Mouse (Mus musculus): ENCODE results near the gene Ap3d1. TPM values are rescaled to one million over a fixed set of nuclear protein-coding genes. Genes with fewer than 3 reads are reported as not detected.
A peak's percentile ranks its signal among the peaks of the same experiment; 100 is the strongest.

Gene Ap3d1
- polyA plus RNA-seq, 1 experiment from 2014 or later = 57.6 TPM

DNA sequence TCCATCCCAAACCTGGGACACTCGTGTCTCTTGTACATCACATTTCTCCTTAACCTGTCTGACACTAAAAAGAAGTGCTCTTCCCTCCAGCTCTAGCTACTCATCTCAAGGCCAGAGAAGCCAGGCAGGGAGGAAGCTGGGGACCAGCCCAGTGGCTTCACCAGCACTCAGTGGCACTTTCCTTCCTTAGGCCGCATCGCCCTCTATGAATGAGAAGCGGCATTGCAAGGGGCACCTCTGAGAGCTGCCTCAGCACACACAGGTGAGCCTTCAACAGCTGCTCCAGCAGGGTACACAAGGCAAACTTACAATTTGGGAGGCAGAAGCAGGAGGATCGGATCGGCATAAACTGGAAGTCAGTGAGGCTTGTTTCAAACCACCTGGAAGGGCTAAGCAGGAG is 57.9 kb downstream of the Ap3d1 start:
- Histone ChIP-seq H3K36me3 (replicated peaks; ENCODE audit: control insufficient read depth, insufficient read depth, low read depth, low read length) (peaks cover 2% of the 10 kb centered on the region), H3K9ac (replicated peaks; ENCODE audit: low read length) (no peak overlapping the region), H3K4me2 (ENCODE audit: low read depth, low read length) (no peak overlapping the region), H3K4me1 (ENCODE audit: control insufficient read depth, insufficient read depth, low read length) (no peaks in the 10 kb centered on the region; the same call in 1 of the 2 replicates), H3K4me3 (ENCODE audit: low read depth, low read length) (no peak overlapping the region), H3K9me3 (replicated peaks; ENCODE audit: control insufficient read depth, low read length) (no peaks in the 10 kb centered on the region), H3K27me3 (ENCODE audit: control insufficient read depth, insufficient read depth, low read length) (no peaks in the 10 kb centered on the region), H3K27ac (replicated peaks; ENCODE audit: low read depth, low read length) (no peak overlapping the region)
- DNase-seq (ENCODE audit: low spot score) (peak; percentile 60), ATAC-seq (replicated peaks; ENCODE audit: insufficient number of reproducible peaks, low FRiP score, low TSS enrichment, low read depth) (no peak)
- WGBS = 58% methylated on average over 6 of the region's 6 CpGs

DNA sequence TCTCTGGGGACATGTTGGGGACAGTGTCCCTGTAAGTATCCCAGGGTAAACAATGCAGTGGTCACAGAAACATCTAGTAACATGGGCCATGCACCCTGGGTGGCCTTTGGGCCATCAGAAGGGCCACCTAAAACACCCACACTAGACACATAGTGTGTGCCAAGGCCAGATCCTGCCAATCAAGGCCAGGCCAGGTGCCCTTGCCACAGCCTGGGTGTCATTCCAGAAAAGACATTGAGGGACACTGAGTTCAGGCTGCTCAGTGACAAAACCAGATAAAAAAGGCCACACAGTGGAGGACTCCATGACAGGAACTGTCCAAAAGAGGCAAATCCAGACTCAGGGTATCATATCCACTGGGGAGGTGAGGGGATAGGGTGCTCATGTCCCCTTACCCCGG is 58.4 kb downstream of the Ap3d1 start:
- H3K9me3 ChIP-seq (replicated peaks; ENCODE audit: control insufficient read depth, low read length) = no peaks in the 10 kb centered on the region
- ATAC-seq (replicated peaks; ENCODE audit: insufficient number of reproducible peaks, low FRiP score, low TSS enrichment, low read depth) (no peak), DNase-seq (ENCODE audit: low spot score) (no peak)
- H3K4me3 ChIP-seq (ENCODE audit: low read depth, low read length) = no peak overlapping the region
- H3K9ac ChIP-seq (replicated peaks; ENCODE audit: low read length) = no peak overlapping the region
- WGBS = 82% methylated on average over 1 of the region's 1 CpGs
- H3K36me3 ChIP-seq (replicated peaks; ENCODE audit: control insufficient read depth, insufficient read depth, low read depth, low read length) = peaks cover under 1% of the 10 kb centered on the region
- peaks cover under 1% of the 10 kb centered on the region; the same call in 1 of the 2 replicates for H3K4me1 ChIP-seq (ENCODE audit: control insufficient read depth, insufficient read depth, low read length)
- H3K27ac ChIP-seq (replicated peaks; ENCODE audit: low read depth, low read length) = no peak overlapping the region
- H3K27me3 ChIP-seq (ENCODE audit: control insufficient read depth, insufficient read depth, low read length) = no peaks in the 10 kb centered on the region
- no peak overlapping the region for H3K4me2 ChIP-seq (ENCODE audit: low read depth, low read length)

DNA sequence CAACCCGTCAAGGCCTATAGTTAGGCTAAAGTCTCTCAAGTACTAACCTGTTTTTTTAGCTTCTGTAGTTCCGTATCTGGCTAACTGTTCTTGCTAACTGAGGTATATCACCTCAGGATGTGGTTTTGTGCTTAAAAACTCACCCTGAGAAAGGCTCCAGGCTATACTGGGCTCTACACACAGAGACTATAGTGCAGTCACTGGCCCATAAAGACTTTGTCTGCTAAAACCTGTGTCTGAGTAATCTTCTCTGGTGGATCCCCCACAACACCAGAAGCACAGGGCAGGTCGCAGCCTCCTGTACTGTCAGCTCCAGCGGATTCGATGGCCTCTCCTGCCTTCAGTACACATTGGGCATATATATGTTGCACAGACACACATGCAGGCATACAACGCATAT is 60.1 kb downstream of the Ap3d1 start:
- Histone ChIP-seq H3K4me1 (ENCODE audit: control insufficient read depth, insufficient read depth, low read length) (peaks cover 7% of the 10 kb centered on the region), H3K9me3 (replicated peaks; ENCODE audit: control insufficient read depth, low read length) (no peaks in the 10 kb centered on the region), H3K4me3 (ENCODE audit: low read depth, low read length) (no peak overlapping the region), H3K9ac (replicated peaks; ENCODE audit: low read length) (no peak overlapping the region), H3K27ac (replicated peaks; ENCODE audit: low read depth, low read length) (no peak overlapping the region), H3K4me2 (ENCODE audit: low read depth, low read length) (no peak overlapping the region), H3K36me3 (replicated peaks; ENCODE audit: control insufficient read depth, insufficient read depth, low read depth, low read length) (no peaks in the 10 kb centered on the region), H3K27me3 (ENCODE audit: control insufficient read depth, insufficient read depth, low read length) (no peaks in the 10 kb centered on the region)
- ATAC-seq (replicated peaks; ENCODE audit: insufficient number of reproducible peaks, low FRiP score, low TSS enrichment, low read depth) = no peak
- WGBS = 95% methylated on average over 6 of the region's 6 CpGs
- no peak for DNase-seq (ENCODE audit: low spot score)

DNA sequence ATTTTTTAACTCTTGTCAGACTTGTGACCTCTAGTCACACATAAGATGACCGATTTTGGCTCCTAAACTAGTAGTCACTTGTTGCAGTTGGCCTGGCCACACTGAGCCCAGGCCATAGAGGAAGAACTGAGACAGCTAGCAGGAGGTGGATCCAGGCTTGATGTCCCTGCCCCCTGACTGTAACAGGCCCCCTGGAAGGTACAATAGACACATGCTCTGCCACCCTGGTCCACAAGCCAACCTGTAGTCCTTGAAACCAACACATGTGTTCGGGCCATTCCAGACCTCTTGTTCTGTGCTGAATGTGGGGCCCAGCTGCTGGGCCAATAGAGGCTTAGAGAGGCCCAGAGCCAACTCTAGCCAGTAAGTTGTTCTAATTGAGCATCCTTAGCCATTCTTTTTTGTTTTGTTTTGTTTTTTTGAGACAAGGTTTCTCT is 61.8 kb downstream of the Ap3d1 start:
- WGBS = 75% methylated on average over 2 of the region's 2 CpGs
- Histone ChIP-seq H3K4me3 (ENCODE audit: low read depth, low read length) (no peak overlapping the region), H3K9ac (replicated peaks; ENCODE audit: low read length) (no peak overlapping the region)

DNA sequence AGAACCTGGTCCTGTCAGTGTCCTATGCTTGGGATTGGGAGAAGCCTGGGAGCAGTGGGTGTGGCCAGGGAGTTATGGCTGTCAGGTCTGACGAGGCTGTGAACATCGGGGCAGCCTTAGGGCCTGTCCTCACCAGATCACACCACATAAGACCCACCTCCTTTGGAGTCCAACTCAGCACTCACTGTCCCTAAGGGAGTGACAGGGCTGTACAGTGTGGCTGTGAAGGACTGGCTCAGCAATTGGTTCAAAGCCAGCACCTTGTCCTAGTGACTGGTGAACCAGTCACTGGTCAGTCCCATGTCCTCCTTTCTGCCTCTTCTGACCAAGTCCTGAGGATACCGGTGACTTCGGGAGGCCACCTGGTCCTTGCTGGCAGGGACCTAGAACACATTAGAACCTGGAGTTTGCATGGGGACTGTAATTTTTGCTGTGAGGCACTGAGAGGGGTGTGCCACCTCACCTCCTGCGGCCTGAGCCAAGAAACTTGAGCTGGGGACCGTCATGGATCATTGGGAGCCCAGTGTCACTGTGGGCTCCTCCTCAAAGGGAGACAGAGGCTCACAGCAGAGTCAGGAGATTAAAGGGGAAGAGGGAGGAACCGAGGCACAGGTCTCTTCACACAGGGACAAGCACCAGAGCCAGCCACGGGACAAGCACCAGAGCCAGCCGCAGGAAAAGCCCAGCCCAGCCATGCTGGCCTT is 62.4 kb downstream of the Ap3d1 start:
- Histone ChIP-seq H3K36me3 (replicated peaks; ENCODE audit: control insufficient read depth, insufficient read depth, low read depth, low read length) (no peaks in the 10 kb centered on the region), H3K4me1 (ENCODE audit: control insufficient read depth, insufficient read depth, low read length) (peaks cover 9% of the 10 kb centered on the region), H3K27ac (replicated peaks; ENCODE audit: low read depth, low read length) (no peak overlapping the region), H3K4me3 (ENCODE audit: low read depth, low read length) (no peak overlapping the region), H3K27me3 (ENCODE audit: control insufficient read depth, insufficient read depth, low read length) (no peaks in the 10 kb centered on the region), H3K9me3 (replicated peaks; ENCODE audit: control insufficient read depth, low read length) (no peaks in the 10 kb centered on the region), H3K4me2 (ENCODE audit: low read depth, low read length) (no peak overlapping the region), H3K9ac (replicated peaks; ENCODE audit: low read length) (no peak overlapping the region; the same call in 1 of the 2 replicates)
- no peak for DNase-seq (ENCODE audit: low spot score)
- ATAC-seq (replicated peaks; ENCODE audit: insufficient number of reproducible peaks, low FRiP score, low TSS enrichment, low read depth) = no peak
- WGBS = 69% methylated on average over 9 of the region's 9 CpGs

More for the DNA sequence above, 61.8 kb downstream of the Ap3d1 start:
- Histone ChIP-seq H3K36me3 (replicated peaks; ENCODE audit: control insufficient read depth, insufficient read depth, low read depth, low read length) (no peaks in the 10 kb centered on the region), H3K9me3 (replicated peaks; ENCODE audit: control insufficient read depth, low read length) (no peaks in the 10 kb centered on the region), H3K27ac (replicated peaks; ENCODE audit: low read depth, low read length) (no peak overlapping the region), H3K27me3 (ENCODE audit: control insufficient read depth, insufficient read depth, low read length) (no peaks in the 10 kb centered on the region), H3K4me1 (ENCODE audit: control insufficient read depth, insufficient read depth, low read length) (peaks cover 7% of the 10 kb centered on the region), H3K4me2 (ENCODE audit: low read depth, low read length) (no peak overlapping the region)
- no peak for DNase-seq (ENCODE audit: low spot score)
- no peak for ATAC-seq (replicated peaks; ENCODE audit: insufficient number of reproducible peaks, low FRiP score, low TSS enrichment, low read depth)

DNA sequence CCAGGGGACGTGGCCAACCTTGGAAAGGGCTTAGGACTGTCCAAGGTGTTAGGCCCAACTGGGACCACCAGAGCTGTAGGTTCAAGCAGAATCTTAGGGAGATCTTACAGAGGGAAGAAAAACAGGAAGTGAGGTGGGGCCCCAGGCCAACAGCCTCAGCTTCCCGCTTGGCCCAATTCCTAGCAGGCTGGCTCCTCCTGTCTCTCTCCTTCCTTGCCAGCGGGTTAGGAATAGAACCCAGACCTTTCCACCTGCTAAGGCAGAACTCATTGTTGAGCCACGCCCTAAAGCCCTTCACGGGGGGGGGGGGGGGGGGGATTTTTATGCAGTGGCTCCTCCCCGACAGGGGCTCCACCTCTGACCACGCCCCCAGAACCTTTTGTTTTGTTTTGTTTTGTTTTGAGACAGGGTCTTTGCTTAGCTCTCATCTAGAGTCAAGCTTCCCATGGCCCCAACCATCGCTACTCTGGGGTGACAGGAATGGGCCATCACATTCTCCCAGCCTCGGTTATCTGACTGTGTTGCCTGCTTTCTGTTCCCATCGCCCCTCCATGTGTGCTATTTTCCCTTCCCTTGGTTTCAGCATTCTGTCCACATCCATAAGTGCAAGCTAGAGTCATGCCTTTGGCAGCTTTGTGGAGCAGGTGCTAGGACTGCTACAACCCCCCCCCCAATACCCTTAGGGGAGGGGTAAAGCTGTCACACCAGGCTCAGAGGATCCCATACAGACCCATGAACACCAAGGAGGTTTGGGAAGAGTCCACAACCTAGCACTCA is 63.3 kb downstream of the Ap3d1 start:
- no peak overlapping the region for H3K4me2 ChIP-seq (ENCODE audit: low read depth, low read length)
- no peak overlapping the region; the same call in 1 of the 2 replicates for H3K9ac ChIP-seq (replicated peaks; ENCODE audit: low read length)

DNA sequence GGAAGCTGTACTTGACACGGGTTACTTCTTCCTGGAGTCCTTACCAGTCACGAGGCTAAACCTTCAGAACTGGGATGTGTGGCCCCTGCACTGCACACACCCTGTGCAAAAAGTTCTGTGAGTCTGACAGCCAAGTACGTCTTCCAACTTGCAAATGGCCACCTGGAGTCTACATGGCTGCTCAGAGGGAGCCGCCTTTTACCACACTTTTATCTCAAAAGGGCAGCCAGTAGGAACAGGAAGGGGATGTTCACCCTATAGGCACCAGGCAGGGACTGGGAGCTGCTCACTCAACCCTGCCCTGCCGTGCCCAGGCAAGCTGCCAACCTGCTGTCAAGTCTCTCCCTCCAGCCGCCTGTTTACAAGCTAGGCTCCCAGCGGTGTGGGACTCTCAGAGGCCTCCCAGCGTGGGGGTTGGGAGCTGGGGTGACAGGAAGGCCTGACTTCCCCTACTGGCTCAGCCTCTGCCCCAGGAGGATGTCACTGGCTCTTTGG is 64.1 kb downstream of the Ap3d1 start, which contains the start of gene Mknk2:
TSS of gene Mknk2 (minus strand) at position 171 of the 495 bp plus-strand sequence.
- WGBS = 40% methylated on average over 8 of the region's 8 CpGs
- Histone ChIP-seq H3K4me3 (ENCODE audit: low read depth, low read length) (peak within 1 kb of the TSS; percentile 41), H3K4me1 (ENCODE audit: control insufficient read depth, insufficient read depth, low read length) (peaks cover 20% of the 10 kb centered on the region), H3K36me3 (replicated peaks; ENCODE audit: control insufficient read depth, insufficient read depth, low read depth, low read length) (no peaks in the 10 kb centered on the region), H3K4me2 (ENCODE audit: low read depth, low read length) (peak within 1 kb of the TSS; percentile 82), H3K27ac (replicated peaks; ENCODE audit: low read depth, low read length) (peak within 1 kb of the TSS; percentile 94), H3K9ac (replicated peaks; ENCODE audit: low read length) (peak within 1 kb of the TSS; percentile 85), H3K27me3 (ENCODE audit: control insufficient read depth, insufficient read depth, low read length) (no peaks in the 10 kb centered on the region), H3K9me3 (replicated peaks; ENCODE audit: control insufficient read depth, low read length) (no peaks in the 10 kb centered on the region)
- DNase-seq (ENCODE audit: low spot score) (no peak), ATAC-seq (replicated peaks; ENCODE audit: insufficient number of reproducible peaks, low FRiP score, low TSS enrichment, low read depth) (no peak)

More for the DNA sequence above, 63.3 kb downstream of the Ap3d1 start:
- Histone ChIP-seq H3K9me3 (replicated peaks; ENCODE audit: control insufficient read depth, low read length) (no peaks in the 10 kb centered on the region), H3K27me3 (ENCODE audit: control insufficient read depth, insufficient read depth, low read length) (no peaks in the 10 kb centered on the region), H3K4me3 (ENCODE audit: low read depth, low read length) (no peak overlapping the region; the same call in 1 of the 2 replicates), H3K36me3 (replicated peaks; ENCODE audit: control insufficient read depth, insufficient read depth, low read depth, low read length) (no peaks in the 10 kb centered on the region), H3K27ac (replicated peaks; ENCODE audit: low read depth, low read length) (peak overlapping the region; percentile 94; the same call in 1 of the 2 replicates), H3K4me1 (ENCODE audit: control insufficient read depth, insufficient read depth, low read length) (peaks cover 17% of the 10 kb centered on the region)
- ATAC-seq (replicated peaks; ENCODE audit: insufficient number of reproducible peaks, low FRiP score, low TSS enrichment, low read depth) = no peak
- WGBS = 63% methylated on average over 7 of the region's 10 CpGs
- DNase-seq (ENCODE audit: low spot score) = no peak
